Comparison of ENCODE assay signal across 8 mouse cellular contexts in the genomic region with DNA sequence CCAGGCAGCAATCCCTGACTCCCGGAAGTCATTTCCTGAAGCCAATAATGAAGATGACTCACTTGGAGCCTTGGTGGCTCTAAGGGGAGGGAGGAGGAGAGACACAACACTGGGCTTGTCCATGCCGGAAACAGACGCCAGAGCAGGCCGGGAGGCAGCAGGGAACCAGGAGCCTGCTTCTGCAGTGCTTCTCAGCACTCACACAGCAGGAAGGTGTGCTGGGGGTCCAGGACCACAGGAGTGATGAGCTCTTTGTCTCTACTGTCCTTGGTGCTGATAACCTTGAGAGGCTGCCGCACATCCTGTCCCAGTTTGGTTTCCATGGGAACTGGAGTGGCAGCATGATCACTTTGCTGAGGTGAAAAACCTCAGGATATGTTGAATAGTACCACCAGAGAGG. TPM values are rescaled to one million over a fixed set of nuclear protein-coding genes. Genes with fewer than 3 reads are reported as not detected.
DNase-seq lines count a peak whose midpoint lies in the region; ATAC-seq lines count a peak whose summit lies in the region.

No protein-coding gene starts in this region.

- peak; percentile 32 for DNase-seq in gastrocnemius, postnatal 14 days
- DNase-seq in gastrocnemius, postnatal 36 days, result no peak
- DNase-seq in NIH3T3 (ENCODE audit: low read depth), result peak; percentile 5
- DNase-seq in cerebellum, adult 9-11 months, result peak; percentile 69
- no peak for DNase-seq in natural killer cell, adult 2 months (ENCODE audit: low spot score in 2 of 2)
- DNase-seq in spleen, postnatal 14 days (ENCODE audit: low spot score in 2 of 2), result no peak

- WGBS in hindbrain, embryonic 16.5 days, result 15% methylated on average over 5 of the region's 5 CpGs
- 37% methylated on average over 5 of the region's 5 CpGs for WGBS in stomach, embryonic 16.5 days

- no peaks in the 10 kb centered on the region for H3K36me3 ChIP-seq in hindbrain, embryonic 16.5 days (ENCODE audit: control insufficient read depth, insufficient read depth, low read length)
- H3K36me3 ChIP-seq in stomach, embryonic 16.5 days (ENCODE audit: control insufficient read depth, insufficient read depth, low read length), result no peaks in the 10 kb centered on the region

- intact Hi-C loops in gastrocnemius, postnatal 14 days (cut with DNase I; ENCODE audit: low total_unique reads), result no loop called here
- intact Hi-C loops in gastrocnemius, postnatal 36 days (cut with DNase I), result no loop called here

- no peak overlapping the region for H3K4me3 ChIP-seq in hindbrain, embryonic 16.5 days (ENCODE audit: low read length)
- no peak overlapping the region for H3K4me3 ChIP-seq in stomach, embryonic 16.5 days (replicated peaks; ENCODE audit: low read length)

- H3K9ac ChIP-seq in hindbrain, embryonic 16.5 days (ENCODE audit: low read depth, low read length), result no peak overlapping the region
- H3K9ac ChIP-seq in stomach, embryonic 16.5 days (ENCODE audit: low read length), result no peak overlapping the region

- H3K4me2 ChIP-seq in hindbrain, embryonic 16.5 days (ENCODE audit: low read length), result no peak overlapping the region
- H3K4me2 ChIP-seq in stomach, embryonic 16.5 days (ENCODE audit: low read depth, low read length), result no peak overlapping the region

- H3K9me3 ChIP-seq in hindbrain, embryonic 16.5 days (ENCODE audit: control insufficient read depth, low read length), result no peaks in the 10 kb centered on the region
- H3K9me3 ChIP-seq in stomach, embryonic 16.5 days (replicated peaks; ENCODE audit: control insufficient read depth, low read length), result no peaks in the 10 kb centered on the region

- peaks cover 4% of the 10 kb centered on the region; the same call in 1 of the 2 replicates for H3K4me1 ChIP-seq in hindbrain, embryonic 16.5 days (ENCODE audit: control insufficient read depth, insufficient read depth, low read depth, low read length)
- H3K4me1 ChIP-seq in stomach, embryonic 16.5 days (ENCODE audit: control insufficient read depth, insufficient read depth, low read length), result no peaks in the 10 kb centered on the region

- ATAC-seq in hindbrain, embryonic 16.5 days, result peak; percentile 83
- peak; percentile 17; the same call in 1 of the 2 replicates for ATAC-seq in stomach, embryonic 16.5 days (ENCODE audit: insufficient read depth, low FRiP score)

- 0 out of 2 replicates have a peak overlapping the region, but pooled peaks have one; percentile 42 for H3K27ac ChIP-seq in hindbrain, embryonic 16.5 days (ENCODE audit: low read depth, low read length)
- H3K27ac ChIP-seq in stomach, embryonic 16.5 days (ENCODE audit: low read length), result no peak overlapping the region

- H3K27me3 ChIP-seq in hindbrain, embryonic 16.5 days (replicated peaks; ENCODE audit: control insufficient read depth, insufficient read depth, low read length), result no peaks in the 10 kb centered on the region
- H3K27me3 ChIP-seq in stomach, embryonic 16.5 days (ENCODE audit: control insufficient read depth, insufficient read depth, low read length), result no peaks in the 10 kb centered on the region

RNA-seq across cellular contexts. Expression of gene Kcnj5, which starts 51.5 kb away (rescaled TPM):
- total RNA-seq in gastrocnemius, postnatal 14 days (2021), result not detected
- total RNA-seq in gastrocnemius, postnatal 36 days (2021), result not detected
- polyA plus RNA-seq in hindbrain, embryonic 16.5 days (2015; fragmentation: Nextera tagmentation; extraction: Ambion mirVana), result 0.58 and 0.86 TPM in 2 replicates
- polyA plus RNA-seq in stomach, embryonic 16.5 days (2015; fragmentation: Nextera tagmentation; extraction: Ambion mirVana), result 0.05 and 0.16 TPM in 2 replicates

Comparison
In these comparisons a context has a peak if more than half of its experiments do, and no peak if none do; other contexts are left out.
1. DNase-seq: peak in gastrocnemius, postnatal 14 days (single experiment), NIH3T3 (single experiment) and cerebellum, adult 9-11 months (single experiment); none in gastrocnemius, postnatal 36 days (0 of 2), natural killer cell, adult 2 months (0 of 2) and spleen, postnatal 14 days (0 of 2).